Mouse (Mus musculus): ENCODE results near the gene Rnaset2b. TPM values are rescaled to one million over a fixed set of nuclear protein-coding genes. Genes with fewer than 3 reads are reported as not detected.
"Not testable (repeated sequence)": the region's sequence is repeated elsewhere in the genome, so short reads cannot be mapped to it uniquely, and the experiment has no call there.

Gene Rnaset2b
- polyA plus RNA-seq, 1 experiment from 2014 or later = 287 TPM

- peak within 1 kb of the TSS; percentile 43; the same call in 1 of the 2 replicates for H3K27ac ChIP-seq (ENCODE audit: low read length)
- peak within 1 kb of the TSS; percentile 52 for H3K4me2 ChIP-seq (ENCODE audit: low read depth, low read length)
- H3K4me3 ChIP-seq (ENCODE audit: low read length) = peak within 1 kb of the TSS; percentile 61
- H3K27me3 ChIP-seq (ENCODE audit: control insufficient read depth, insufficient read depth, low read depth, low read length); H3K9me3 ChIP-seq (ENCODE audit: control insufficient read depth, low read length); H3K36me3 ChIP-seq (ENCODE audit: control insufficient read depth, insufficient read depth, low read length); H3K4me1 ChIP-seq (replicated peaks; ENCODE audit: control insufficient read depth, insufficient read depth, low read length): not testable (repeated sequence)
- peak within 1 kb of the TSS; percentile 71 for H3K9ac ChIP-seq (ENCODE audit: low read length)
- ATAC-seq (ENCODE audit: low read depth) = peak; percentile 99
- WGBS = 1% methylated on average over 43 of the region's 68 CpGs
Observed at GRCm38 (mm10) chr17:6978287-6979248, 8.1 kb downstream of the Rnaset2b start, which contains the start of gene Gm49721. TSS of gene Gm49721 (plus strand) at chr17:6978904.

DNA sequence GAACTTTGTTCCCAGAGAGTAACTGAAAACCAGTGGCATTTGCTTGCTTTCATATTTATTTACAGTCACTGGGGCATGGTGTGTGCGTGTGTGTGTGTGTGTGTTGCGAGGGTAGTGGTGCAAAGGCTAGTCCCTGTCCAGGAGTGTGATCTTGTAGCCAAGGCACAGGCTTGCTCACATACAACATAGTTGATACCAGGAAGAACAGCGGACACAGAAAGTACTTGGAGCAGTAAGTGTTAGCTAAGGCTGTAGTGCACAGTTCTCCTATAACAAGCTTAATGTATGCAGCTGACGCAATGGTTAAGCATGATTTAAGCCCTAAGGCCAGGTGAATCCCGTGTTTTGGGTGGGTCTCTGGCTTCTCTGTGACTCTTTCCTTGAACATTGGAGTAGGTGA lies 8.9 kb downstream of the Rnaset2b start:
- not testable (repeated sequence) for H3K27me3 ChIP-seq (ENCODE audit: control insufficient read depth, insufficient read depth, low read depth, low read length); H3K9me3 ChIP-seq (ENCODE audit: control insufficient read depth, low read length); H3K4me1 ChIP-seq (replicated peaks; ENCODE audit: control insufficient read depth, insufficient read depth, low read length); H3K27ac ChIP-seq (ENCODE audit: low read length); H3K36me3 ChIP-seq (ENCODE audit: control insufficient read depth, insufficient read depth, low read length)
- 3% methylated on average over 4 of the region's 5 CpGs for WGBS
- Histone ChIP-seq H3K4me2 (ENCODE audit: low read depth, low read length) (peak overlapping the region; percentile 51), H3K4me3 (ENCODE audit: low read length) (peak overlapping the region; percentile 61), H3K9ac (ENCODE audit: low read length) (peak overlapping the region; percentile 71)
- peak; percentile 13; the same call in 1 of the 2 replicates for ATAC-seq (ENCODE audit: low read depth)

- not testable (repeated sequence) for H3K4me2 ChIP-seq (ENCODE audit: low read depth, low read length); H3K4me1 ChIP-seq (replicated peaks; ENCODE audit: control insufficient read depth, insufficient read depth, low read length); H3K27me3 ChIP-seq (ENCODE audit: control insufficient read depth, insufficient read depth, low read depth, low read length); H3K9ac ChIP-seq (ENCODE audit: low read length); H3K4me3 ChIP-seq (ENCODE audit: low read length); H3K9me3 ChIP-seq (ENCODE audit: control insufficient read depth, low read length); ATAC-seq (ENCODE audit: low read depth); H3K27ac ChIP-seq (ENCODE audit: low read length); H3K36me3 ChIP-seq (ENCODE audit: control insufficient read depth, insufficient read depth, low read length)
- 92% methylated on average over 5 of the region's 8 CpGs for WGBS
Observed at GRCm38 (mm10) chr17:6980144-6980543, 9.7 kb downstream of the Rnaset2b start.

DNA sequence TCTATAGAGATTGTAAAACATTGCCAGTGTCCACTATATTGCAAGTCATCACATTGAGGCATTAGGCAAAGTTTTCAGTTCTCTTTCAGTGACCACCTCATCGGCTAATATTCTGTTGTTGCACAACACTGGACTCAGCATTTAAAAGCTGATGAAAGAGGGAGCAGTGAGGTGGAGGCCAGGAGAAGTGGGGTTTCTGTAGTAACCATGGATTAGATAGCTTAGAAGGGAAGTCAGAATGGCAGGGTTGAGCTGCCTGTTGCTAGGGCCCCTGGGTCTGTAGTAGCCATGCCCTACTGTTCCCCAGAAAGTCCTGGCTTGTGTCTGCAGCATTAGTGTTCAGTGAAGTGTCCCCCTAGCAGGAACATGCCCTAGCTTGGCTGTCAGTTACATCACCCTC lies 15.7 kb downstream of the Rnaset2b start:
- not testable (repeated sequence) for H3K36me3 ChIP-seq (ENCODE audit: control insufficient read depth, insufficient read depth, low read length); H3K9ac ChIP-seq (ENCODE audit: low read length); H3K9me3 ChIP-seq (ENCODE audit: control insufficient read depth, low read length); H3K27ac ChIP-seq (ENCODE audit: low read length); ATAC-seq (ENCODE audit: low read depth); H3K4me1 ChIP-seq (replicated peaks; ENCODE audit: control insufficient read depth, insufficient read depth, low read length); H3K4me3 ChIP-seq (ENCODE audit: low read length); H3K27me3 ChIP-seq (ENCODE audit: control insufficient read depth, insufficient read depth, low read depth, low read length); H3K4me2 ChIP-seq (ENCODE audit: low read depth, low read length)
- WGBS = 97% methylated on average over 1 of the region's 1 CpGs

DNA sequence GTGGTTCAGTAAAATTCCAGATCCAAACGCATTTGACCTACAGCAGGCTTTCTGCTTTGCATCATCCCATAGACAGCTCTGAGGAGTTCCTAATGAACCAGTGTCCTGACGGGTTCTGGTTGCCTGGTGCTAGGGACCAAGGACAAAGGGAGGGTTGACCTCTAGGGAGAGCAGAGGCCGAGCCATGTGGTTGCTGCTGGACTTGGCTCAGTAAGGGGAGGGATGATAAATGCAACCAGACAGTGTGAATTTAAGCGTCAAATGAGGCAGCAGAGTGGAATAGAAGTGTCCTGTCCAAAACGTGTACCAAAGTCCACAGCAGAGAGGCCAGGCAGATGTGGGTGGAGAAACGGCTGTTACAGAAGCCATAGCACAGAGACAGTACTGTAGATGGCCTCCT lies 25.1 kb downstream of the Rnaset2b start:
- not testable (repeated sequence) for H3K27me3 ChIP-seq (ENCODE audit: control insufficient read depth, insufficient read depth, low read depth, low read length); H3K27ac ChIP-seq (ENCODE audit: low read length); H3K36me3 ChIP-seq (ENCODE audit: control insufficient read depth, insufficient read depth, low read length); H3K4me3 ChIP-seq (ENCODE audit: low read length); H3K9ac ChIP-seq (ENCODE audit: low read length); H3K4me2 ChIP-seq (ENCODE audit: low read depth, low read length); H3K4me1 ChIP-seq (replicated peaks; ENCODE audit: control insufficient read depth, insufficient read depth, low read length); ATAC-seq (ENCODE audit: low read depth); H3K9me3 ChIP-seq (ENCODE audit: control insufficient read depth, low read length)
- WGBS = no CpG with 5 or more reads among the region's 6 CpGs

GRCm38 (mm10) chr17:6996826-6997225 lies 26.4 kb downstream of the Rnaset2b start:
- H3K4me1 ChIP-seq (replicated peaks; ENCODE audit: control insufficient read depth, insufficient read depth, low read length); H3K9ac ChIP-seq (ENCODE audit: low read length); H3K4me2 ChIP-seq (ENCODE audit: low read depth, low read length); H3K27ac ChIP-seq (ENCODE audit: low read length); H3K4me3 ChIP-seq (ENCODE audit: low read length); H3K36me3 ChIP-seq (ENCODE audit: control insufficient read depth, insufficient read depth, low read length); H3K27me3 ChIP-seq (ENCODE audit: control insufficient read depth, insufficient read depth, low read depth, low read length); ATAC-seq (ENCODE audit: low read depth); H3K9me3 ChIP-seq (ENCODE audit: control insufficient read depth, low read length): not testable (repeated sequence)
- 70% methylated on average over 8 of the region's 8 CpGs for WGBS

DNA sequence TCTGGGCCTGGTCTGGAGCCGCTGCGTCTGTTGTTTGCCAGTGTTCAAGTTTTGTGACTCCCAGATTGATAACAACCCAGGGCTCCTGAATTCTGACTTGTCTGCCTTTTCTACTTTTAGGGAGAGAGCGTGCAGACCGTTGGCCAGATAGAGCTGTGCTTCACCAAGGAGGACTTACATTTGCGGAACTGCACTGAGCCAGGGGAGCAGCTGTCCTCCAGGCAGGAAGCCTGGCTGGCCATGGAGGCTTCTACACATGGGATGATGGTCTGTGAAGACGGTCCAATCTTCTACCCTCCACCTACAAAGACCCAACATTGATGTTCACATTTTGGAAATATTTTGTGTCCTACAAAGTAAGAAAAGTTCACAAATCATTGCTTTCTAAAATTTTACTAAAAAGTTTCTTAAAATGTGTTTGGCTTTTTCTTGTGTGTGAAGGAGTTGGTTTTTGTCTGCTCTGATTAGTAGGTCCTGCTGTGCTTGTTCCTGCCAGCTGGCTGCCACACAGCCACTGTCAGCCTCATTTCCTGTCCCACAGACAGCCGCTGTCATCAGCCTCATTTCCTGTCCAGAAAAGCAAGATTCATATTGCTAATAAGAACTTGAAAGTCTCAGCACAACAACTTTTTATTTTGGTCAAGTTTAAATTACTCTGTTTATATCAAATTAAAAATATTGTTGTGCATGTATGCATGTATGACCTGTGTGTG lies 27.5 kb downstream of the Rnaset2b start:
- H3K9ac ChIP-seq (ENCODE audit: low read length); H3K36me3 ChIP-seq (ENCODE audit: control insufficient read depth, insufficient read depth, low read length); H3K4me1 ChIP-seq (replicated peaks; ENCODE audit: control insufficient read depth, insufficient read depth, low read length); H3K9me3 ChIP-seq (ENCODE audit: control insufficient read depth, low read length); H3K27me3 ChIP-seq (ENCODE audit: control insufficient read depth, insufficient read depth, low read depth, low read length); H3K4me2 ChIP-seq (ENCODE audit: low read depth, low read length); H3K27ac ChIP-seq (ENCODE audit: low read length); H3K4me3 ChIP-seq (ENCODE audit: low read length): not testable (repeated sequence)
- WGBS = 80% methylated on average over 1 of the region's 7 CpGs
- ATAC-seq (ENCODE audit: low read depth) = peak; percentile 70

- not testable (repeated sequence) for H3K4me1 ChIP-seq (replicated peaks; ENCODE audit: control insufficient read depth, insufficient read depth, low read length); H3K9ac ChIP-seq (ENCODE audit: low read length); H3K4me3 ChIP-seq (ENCODE audit: low read length); H3K27ac ChIP-seq (ENCODE audit: low read length); H3K4me2 ChIP-seq (ENCODE audit: low read depth, low read length); H3K27me3 ChIP-seq (ENCODE audit: control insufficient read depth, insufficient read depth, low read depth, low read length); ATAC-seq (ENCODE audit: low read depth); H3K36me3 ChIP-seq (ENCODE audit: control insufficient read depth, insufficient read depth, low read length); H3K9me3 ChIP-seq (ENCODE audit: control insufficient read depth, low read length)
- 56% methylated on average over 6 of the region's 12 CpGs for WGBS
Observed at GRCm38 (mm10) chr17:7001790-7002585, 31.6 kb downstream of the Rnaset2b start.

- WGBS = no CpG with 5 or more reads among the region's 3 CpGs
- H3K4me2 ChIP-seq (ENCODE audit: low read depth, low read length); H3K4me3 ChIP-seq (ENCODE audit: low read length); H3K4me1 ChIP-seq (replicated peaks; ENCODE audit: control insufficient read depth, insufficient read depth, low read length); H3K9me3 ChIP-seq (ENCODE audit: control insufficient read depth, low read length); H3K27me3 ChIP-seq (ENCODE audit: control insufficient read depth, insufficient read depth, low read depth, low read length); H3K36me3 ChIP-seq (ENCODE audit: control insufficient read depth, insufficient read depth, low read length); H3K9ac ChIP-seq (ENCODE audit: low read length); H3K27ac ChIP-seq (ENCODE audit: low read length): not testable (repeated sequence)
- peak; percentile 73 for ATAC-seq (ENCODE audit: low read depth)
Observed at GRCm38 (mm10) chr17:7003392-7003791, 33.0 kb downstream of the Rnaset2b start.

All from lung, embryonic 16.5 days (tissue).